Mouse (Mus musculus) C2C12 (cell line): ENCODE measurements at regions not wholly inside any gene's neighbourhood (a gene's known extent, or its start where the extent isn't known, plus 50 kb on each side); places are given as distances from the start of the nearest gene placed in this dataset.

Experiments used
- H3K27me3 ChIP-seq: one replicate; pipeline ENCODE4 v1.6.1; 2011; ENCODE audit not compliant: control insufficient read depth, insufficient read depth, insufficient read length
- H3K36me3 ChIP-seq: one replicate; pipeline ENCODE4 v1.6.1; 2011; ENCODE audit not compliant: control insufficient read depth, insufficient read depth
- H3K4me3 ChIP-seq: one replicate; pipeline ENCODE4 v1.5.1; 2011; ENCODE audit warnings: mild to moderate bottlenecking, control low read depth; ENCODE audit not compliant: poor library complexity, insufficient read depth, severe bottlenecking
- H3K79me2 ChIP-seq: one replicate; pipeline ENCODE4 v1.6.1; 2011; ENCODE audit not compliant: control insufficient read depth, insufficient read depth
- H3K79me3 ChIP-seq: one replicate; pipeline ENCODE4 v1.6.1; 2011; ENCODE audit warnings: low read depth, control low read depth
- H3ac ChIP-seq: one replicate; pipeline ENCODE3; 2011; ENCODE audit warnings: low read depth; ENCODE audit not compliant: control insufficient read depth, insufficient read length
- CEBPB ChIP-seq: IDR thresholded peaks from one replicate; pipeline ENCODE4 v1.6.1; 2011; ENCODE audit warnings: low read depth, mild to moderate bottlenecking, control low read depth, moderate library complexity
- CTCF ChIP-seq: IDR thresholded peaks from one replicate; pipeline ENCODE4 v1.5.1; 2011; ENCODE audit not compliant: control insufficient read depth, insufficient read depth, insufficient read length
- FOSL1 ChIP-seq: IDR thresholded peaks from one replicate; pipeline ENCODE4 v1.8.0; 2011; ENCODE audit warnings: mild to moderate bottlenecking, low read length; ENCODE audit not compliant: poor library complexity, insufficient read depth, severe bottlenecking
- MAX ChIP-seq: IDR thresholded peaks from one replicate; pipeline ENCODE4 v1.6.1; 2011; ENCODE audit warnings: mild to moderate bottlenecking, control low read depth
- MYOD1 ChIP-seq: IDR thresholded peaks from one replicate; pipeline ENCODE4 v1.6.1; 2011; ENCODE audit warnings: low read depth; ENCODE audit not compliant: control insufficient read depth, insufficient read length
- MYOG ChIP-seq: IDR thresholded peaks from one replicate; pipeline ENCODE4 v1.6.1; 2011; ENCODE audit not compliant: control insufficient read depth, insufficient read length; ENCODE audit errors: extremely low read depth
- USF1 ChIP-seq: IDR thresholded peaks from one replicate; pipeline ENCODE4 v1.6.1; 2011; ENCODE audit warnings: low read depth, mild to moderate bottlenecking, control low read depth, moderate library complexity

DNA sequence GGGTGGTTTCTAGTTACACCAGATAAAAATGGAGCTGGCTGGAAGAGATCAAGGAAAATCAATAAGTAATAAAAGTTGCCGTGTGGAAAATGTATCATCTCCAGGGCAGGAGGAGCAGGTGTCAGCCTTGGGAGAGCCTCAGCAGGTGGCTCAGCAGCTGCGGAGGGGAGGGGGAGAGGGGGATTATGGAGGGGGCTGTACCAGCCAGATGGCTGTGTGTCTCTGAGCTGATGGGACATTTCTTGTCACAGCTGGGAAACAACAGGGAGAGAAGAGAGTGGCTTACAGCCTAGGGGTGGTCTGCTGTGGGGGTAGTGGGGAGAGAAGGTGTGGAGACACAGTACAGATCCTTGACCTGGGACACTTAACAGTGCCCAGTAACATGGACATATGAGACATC lies 116.5 kb downstream of the Matn1 start:
- Histone ChIP-seq H3K27me3 (peaks cover 6% of the 10 kb centered on the region), H3K79me2 (no peaks in the 10 kb centered on the region), H3ac (no peak overlapping the region), H3K36me3 (no peaks in the 10 kb centered on the region), H3K4me3 (no peak overlapping the region), H3K79me3 (no peaks in the 10 kb centered on the region)
- TF ChIP-seq MYOG (no peak), CEBPB (no peak), MAX (no peak), MYOD1 (no peak), USF1 (no peak), CTCF (no peak), FOSL1 (no peak)

DNA sequence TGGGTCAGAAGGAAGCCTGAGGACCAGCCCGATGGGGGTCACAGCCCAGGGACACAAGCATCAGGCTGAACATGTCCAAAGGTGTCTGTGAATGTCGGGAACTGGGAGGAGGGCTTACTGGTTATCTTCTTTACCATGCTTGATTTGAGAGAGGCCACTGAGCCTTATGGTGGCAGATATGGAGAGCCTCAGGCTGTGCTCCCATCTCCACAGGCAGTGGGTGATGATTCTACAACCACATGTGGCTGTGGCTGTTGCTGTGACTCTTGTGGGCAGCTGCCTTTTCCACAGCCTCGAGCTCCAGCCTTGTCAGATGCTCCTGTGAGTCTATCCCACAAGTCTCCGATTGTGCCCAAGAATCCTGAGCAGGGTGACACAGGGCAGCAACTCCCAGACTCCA lies 118.4 kb downstream of the Matn1 start:
- no peak overlapping the region for H3ac ChIP-seq
- TF ChIP-seq CEBPB (no peak), MYOG (no peak), MAX (no peak), CTCF (no peak), MYOD1 (no peak), USF1 (no peak), FOSL1 (no peak)
- H3K79me3 ChIP-seq, result no peaks in the 10 kb centered on the region
- peaks cover 15% of the 10 kb centered on the region for H3K27me3 ChIP-seq
- no peaks in the 10 kb centered on the region for H3K36me3 ChIP-seq
- H3K4me3 ChIP-seq, result no peak overlapping the region
- H3K79me2 ChIP-seq, result no peaks in the 10 kb centered on the region

DNA sequence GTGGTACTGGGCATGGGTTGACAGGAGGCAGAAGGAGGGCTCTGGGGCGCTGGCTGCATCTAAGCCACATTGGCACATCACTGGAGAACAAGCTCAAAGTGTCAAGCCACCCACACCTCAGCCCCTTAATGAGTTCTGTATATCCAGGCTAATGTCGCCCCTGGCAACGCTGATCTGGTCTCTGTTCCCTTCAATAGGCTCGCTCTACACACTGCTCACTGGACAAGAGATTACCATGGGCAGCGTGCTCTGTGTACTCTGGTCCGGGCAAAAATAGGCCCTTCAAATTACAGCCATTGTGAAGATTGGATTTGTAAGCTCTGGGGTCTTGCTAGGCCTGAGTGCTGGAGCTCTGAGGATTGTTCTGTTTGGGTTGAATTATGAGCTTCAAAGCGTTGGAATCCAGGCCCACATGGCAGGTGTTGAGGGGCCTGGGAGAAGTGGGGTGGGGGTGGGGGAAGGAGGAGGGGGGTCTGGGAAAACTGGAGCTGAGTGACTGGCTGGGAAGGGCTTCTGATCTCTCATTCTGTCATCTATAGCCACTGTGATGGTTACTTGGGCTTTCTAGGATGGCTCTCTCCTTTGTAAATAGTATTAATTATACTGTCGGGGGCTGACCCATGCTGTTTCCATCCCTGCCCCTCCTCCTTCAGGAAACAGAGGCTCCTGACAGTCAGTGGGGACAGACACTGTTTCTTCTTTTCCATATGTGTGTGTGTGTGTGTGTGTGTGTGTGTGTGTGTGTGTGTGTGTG lies 122.2 kb downstream of the Matn1 start:
- H3K79me2 ChIP-seq, result no peaks in the 10 kb centered on the region
- no peaks in the 10 kb centered on the region for H3K36me3 ChIP-seq
- no peaks in the 10 kb centered on the region for H3K79me3 ChIP-seq
- peaks cover 16% of the 10 kb centered on the region for H3K27me3 ChIP-seq
- TF ChIP-seq CEBPB (no peak), USF1 (no peak), MYOD1 (no peak), MYOG (no peak), CTCF (no peak), FOSL1 (no peak), MAX (no peak)
- H3K4me3 ChIP-seq, result no peak overlapping the region
- H3ac ChIP-seq, result no peak overlapping the region

GRCm38 (mm10) chr4:131070566-131070965 lies 126.4 kb downstream of the Matn1 start:
- no peak overlapping the region for H3ac ChIP-seq
- no peaks in the 10 kb centered on the region for H3K36me3 ChIP-seq
- no peak overlapping the region for H3K4me3 ChIP-seq
- TF ChIP-seq MYOG (no peak), FOSL1 (no peak), MYOD1 (no peak)
- H3K79me2 ChIP-seq, result no peaks in the 10 kb centered on the region
- peaks cover 10% of the 10 kb centered on the region for H3K27me3 ChIP-seq
- H3K79me3 ChIP-seq, result no peaks in the 10 kb centered on the region

DNA sequence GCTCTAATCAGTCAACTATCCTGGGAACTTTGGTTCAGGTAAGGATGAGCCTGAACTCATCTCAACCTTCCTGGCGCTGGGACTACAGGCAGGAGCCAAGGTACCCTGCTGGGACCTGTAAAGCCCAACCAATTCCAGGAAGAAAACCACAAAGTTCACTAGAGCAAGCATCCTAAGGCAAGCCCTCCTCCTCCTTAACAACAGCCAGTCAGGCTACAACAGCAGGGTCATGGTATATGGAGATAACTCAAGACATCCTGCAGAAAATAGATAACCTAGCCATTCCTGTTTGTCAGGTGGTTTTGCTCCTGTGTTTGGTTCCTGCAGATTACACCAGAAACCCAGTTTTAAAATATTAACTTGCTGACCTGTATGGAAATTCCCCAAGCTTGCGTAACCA lies 128.4 kb downstream of the Matn1 start:
- Histone ChIP-seq H3K27me3 (peaks cover under 1% of the 10 kb centered on the region), H3K4me3 (no peak overlapping the region), H3ac (no peak overlapping the region), H3K36me3 (no peaks in the 10 kb centered on the region), H3K79me2 (no peaks in the 10 kb centered on the region), H3K79me3 (no peaks in the 10 kb centered on the region)
- TF ChIP-seq MYOG (no peak), MYOD1 (no peak), FOSL1 (no peak), USF1 (no peak), MAX (no peak), CTCF (no peak), CEBPB (no peak)

DNA sequence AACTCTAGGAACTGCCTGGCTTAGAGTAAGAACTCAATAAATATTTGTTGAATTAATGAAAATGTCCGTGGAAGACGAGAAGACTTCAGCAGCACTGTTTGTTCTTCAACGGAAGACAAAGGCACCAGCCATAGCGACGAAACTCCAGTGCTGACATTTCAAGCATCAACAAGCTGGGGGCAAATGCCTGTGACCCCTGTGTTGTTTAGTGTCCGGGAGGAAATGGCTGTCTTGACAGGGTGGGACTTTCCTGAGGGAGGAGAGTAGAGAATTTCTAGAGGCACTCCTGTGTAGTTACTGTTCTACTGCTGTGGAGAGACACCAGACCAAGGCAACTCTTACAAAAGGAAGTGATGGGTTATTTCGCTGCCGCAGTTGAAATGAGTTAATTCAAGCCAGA lies 129.2 kb downstream of the Matn1 start:
- H3K4me3 ChIP-seq, result no peak overlapping the region
- no peaks in the 10 kb centered on the region for H3K79me3 ChIP-seq
- no peak for TF ChIP-seq MYOG
- no peak for TF ChIP-seq CEBPB
- no peak for TF ChIP-seq MAX
- no peak for TF ChIP-seq MYOD1
- no peak for TF ChIP-seq FOSL1
- no peak for TF ChIP-seq USF1
- TF ChIP-seq CTCF, result no peak
- H3K79me2 ChIP-seq, result no peaks in the 10 kb centered on the region
- H3K27me3 ChIP-seq, result no peaks in the 10 kb centered on the region
- H3K36me3 ChIP-seq, result no peaks in the 10 kb centered on the region
- H3ac ChIP-seq, result no peak overlapping the region
